Mouse (Mus musculus) liver, embryonic 14.5 days (tissue): ENCODE measurements around the gene Eef1e1. TPM values are rescaled to one million over a fixed set of nuclear protein-coding genes. Genes with fewer than 3 reads are reported as not detected.

Experiments used
- ATAC-seq: fragments of 200-750 bp; cut with Nextera tagmentation; 2 replicates; pipeline ENCODE4 v1.8.0; 2017; ENCODE audit warnings: moderate number of reproducible peaks, mild to moderate bottlenecking, moderate library complexity; ENCODE audit not compliant: insufficient read depth
- DNase-seq, 3 experiments: peaks; one replicate each; pipeline ENCODE4 v3.0.0-alpha.2; 2012 to 2013; ENCODE audit warnings: low read depth in 3 of 3, low spot score in 3 of 3
- H3K27ac ChIP-seq: fragments of 300-500 bp; sonication (generic); 2 replicates; pipeline ENCODE4 v1.5.1; 2014; ENCODE audit warnings: moderate library complexity, mild to moderate bottlenecking, control low read depth, inconsistent platforms
- H3K27me3 ChIP-seq: fragments of 300-500 bp; sonication (generic); 2 replicates; pipeline ENCODE4 v1.6.1; 2014; ENCODE audit warnings: mild to moderate bottlenecking, low read length, moderate library complexity; ENCODE audit not compliant: control insufficient read depth, insufficient read depth
- H3K36me3 ChIP-seq: fragments of 300-500 bp; sonication (generic); replicated peaks from 2 replicates; pipeline ENCODE4 v1.6.1; 2014; ENCODE audit warnings: low read depth; ENCODE audit not compliant: control insufficient read depth, insufficient read depth
- H3K4me1 ChIP-seq, 2 experiments: fragments of 200-500 bp in 1 of 2; fragments of 300-500 bp in 1 of 2; sonication (generic) in 1 of 2; replicated peaks; 2 replicates each; pipeline ENCODE4 v1.6.1; 2012 to 2014; ENCODE audit warnings: antibody characterized with exemption in 1 of 2, inconsistent platforms in 1 of 2, low read length in 1 of 2; ENCODE audit not compliant: control insufficient read depth in 2 of 2, insufficient read depth in 2 of 2
- H3K4me2 ChIP-seq: fragments of 300-500 bp; sonication (generic); 2 replicates; pipeline ENCODE4 v1.6.1; 2014; ENCODE audit warnings: low read depth, mild to moderate bottlenecking, control low read depth, moderate library complexity
- H3K4me3 ChIP-seq, 2 experiments: fragments of 200-500 bp in 1 of 2; fragments of 300-500 bp in 1 of 2; sonication (generic) in 1 of 2; 2 replicates each; pipeline ENCODE4 v1.5.1; 2012 to 2014; ENCODE audit warnings: low read depth in 2 of 2, low read length in 2 of 2, mild to moderate bottlenecking in 2 of 2, control low read depth in 1 of 2, inconsistent platforms in 1 of 2, moderate library complexity in 1 of 2; ENCODE audit not compliant: insufficient read depth in 1 of 2
- H3K9ac ChIP-seq: fragments of 300-500 bp; sonication (generic); replicated peaks from 2 replicates; pipeline ENCODE4 v1.6.1; 2014; ENCODE audit warnings: mild to moderate bottlenecking, control low read depth, moderate library complexity
- H3K9me3 ChIP-seq: fragments of 300-500 bp; sonication (generic); 2 replicates; pipeline ENCODE4 v1.6.1; 2016; ENCODE audit warnings: low read length, mixed read lengths; ENCODE audit not compliant: control insufficient read depth
- CTCF ChIP-seq: IDR thresholded peaks from 2 replicates; pipeline ENCODE4 v1.5.1; 2016; ENCODE audit warnings: antibody characterized with exemption, low read depth, control low read depth
- EP300 ChIP-seq: IDR thresholded peaks from 2 replicates; pipeline ENCODE4 v1.6.1; 2016; ENCODE audit warnings: antibody characterized with exemption, low read depth
- WGBS: fragments of 180-500 bp; shearing (Covaris S2); extraction: QIAGEN DNeasy Blood & Tissue Kit; methylation state at CpG from one replicate; pipeline ENCODE4 v1.1.7; 2014; ENCODE audit not compliant: insufficient replicate concordance; 5-methylcytosine and 5-hydroxymethylcytosine counted together
- polyA plus RNA-seq, 2 experiments: library from polyadenylated mRNA; depleted of rRNA in 1 of 2; stranded (reverse) in 1 of 2; unstranded in 1 of 2; fragments of >200 nt; fragmentation: Nextera tagmentation in 1 of 2; extraction: Ambion mirVana in 1 of 2; gene quantifications; 2 replicates each; pipeline versions ENCODE4 v1.2.1 to v1.2.3; 2012 to 2014

The Eef1e1 gene
- polyA plus RNA-seq, 2 experiments, result 20.3 to 51.8 TPM

DNA sequence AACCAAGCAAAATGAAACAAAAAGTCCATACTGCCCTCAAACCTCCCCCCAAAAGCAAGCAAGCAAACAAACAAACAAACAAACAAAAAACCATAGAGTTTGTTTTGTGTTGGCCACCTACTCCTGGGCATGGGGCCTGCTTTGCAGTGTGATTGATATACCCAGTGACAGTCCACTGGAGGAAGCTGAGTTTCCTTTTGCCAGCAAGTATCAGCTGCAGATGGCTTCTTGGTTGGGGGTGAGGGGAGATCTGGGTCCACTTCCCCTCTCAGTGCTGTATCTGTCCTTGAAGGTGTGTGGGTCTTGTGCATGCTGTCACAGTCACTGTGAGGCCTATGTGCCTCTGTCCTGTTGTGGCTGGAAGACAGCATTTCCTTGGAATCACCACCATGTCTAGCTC is 11.2 kb upstream of the Eef1e1 start:
- peaks cover 0 to 10% of the 10 kb centered on the region in 2 experiments; a peak in 3 of 4 replicates for H3K4me1 ChIP-seq
- ATAC-seq, result no peak
- H3K9me3 ChIP-seq, result no peaks in the 10 kb centered on the region
- no peak overlapping the region for H3K9ac ChIP-seq
- H3K27me3 ChIP-seq, result no peaks in the 10 kb centered on the region
- no peak overlapping the region for H3K4me2 ChIP-seq
- H3K4me3 ChIP-seq, result no peak overlapping the region
- TF ChIP-seq EP300, result no peak
- TF ChIP-seq CTCF, result no peak
- H3K36me3 ChIP-seq, result no peaks in the 10 kb centered on the region
- H3K27ac ChIP-seq, result no peak overlapping the region
- no peak for DNase-seq

- 8% methylated on average over 2 of the region's 2 CpGs for WGBS
- no peak overlapping the region for H3K27ac ChIP-seq
- TF ChIP-seq CTCF (peak; percentile 95), EP300 (no peak)
- H3K9ac ChIP-seq, result no peak overlapping the region
- H3K36me3 ChIP-seq, result no peaks in the 10 kb centered on the region
- no peak for ATAC-seq
- no peak overlapping the region for H3K4me3 ChIP-seq
- H3K9me3 ChIP-seq, result no peaks in the 10 kb centered on the region
- DNase-seq, result peak; percentile 49 to 57 (median 49)
- peaks cover 9 to 19% of the 10 kb centered on the region in 2 experiments for H3K4me1 ChIP-seq
- H3K4me2 ChIP-seq, result no peak overlapping the region
- no peaks in the 10 kb centered on the region for H3K27me3 ChIP-seq
These were observed 9.7 kb upstream of the Eef1e1 start for GRCm38 (mm10) chr13:38668514-38668913.

- ATAC-seq (peak; percentile 94), DNase-seq (peak; percentile 55 to 69 (median 67))
- Histone ChIP-seq H3K4me3 (no peak overlapping the region), H3K9me3 (no peaks in the 10 kb centered on the region; the same call in 1 of the 2 replicates), H3K4me2 (peak overlapping the region; percentile 52), H3K27ac (peak overlapping the region; percentile 76), H3K27me3 (no peaks in the 10 kb centered on the region), H3K4me1 (peaks cover 10 to 24% of the 10 kb centered on the region in 2 experiments), H3K9ac (peak overlapping the region; percentile 38), H3K36me3 (no peaks in the 10 kb centered on the region)
- WGBS, result 19% methylated on average over 1 of the region's 1 CpGs
- TF ChIP-seq CTCF, result no peak
- TF ChIP-seq EP300, result peak; percentile 91
These were observed 5.9 kb upstream of the Eef1e1 start for GRCm38 (mm10) chr13:38664753-38665152.

DNA sequence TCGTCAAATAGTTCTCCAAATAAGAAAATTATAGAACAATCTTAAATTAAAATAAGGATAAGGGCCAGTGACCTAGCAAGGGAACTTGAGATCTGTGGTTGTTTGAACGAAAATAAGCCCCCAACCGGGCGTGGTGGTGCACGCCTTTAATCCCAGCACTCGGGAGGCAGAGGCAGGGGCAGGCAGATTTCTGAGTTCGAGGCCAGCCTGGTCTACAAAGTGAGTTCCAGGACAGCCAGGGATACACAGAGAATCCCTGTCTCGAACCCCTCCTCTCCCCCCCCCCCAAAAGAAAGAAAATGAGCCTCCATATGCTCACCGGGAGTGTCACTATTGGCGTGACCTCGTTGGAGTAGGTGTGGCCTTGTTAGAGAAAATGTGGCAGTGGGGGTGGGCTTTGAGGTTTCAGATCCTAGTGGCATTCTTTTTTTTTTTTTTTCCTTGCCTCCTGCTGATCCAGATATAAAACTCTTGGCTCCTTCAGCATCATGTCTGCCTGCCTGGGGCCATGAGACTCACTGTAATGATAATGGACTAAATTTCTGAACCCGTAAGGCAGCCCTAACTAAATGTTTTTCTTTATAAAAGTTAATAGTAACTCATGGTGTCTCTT is 772 bp upstream of the Eef1e1 start:
- Histone ChIP-seq H3K9ac (no peak overlapping the region), H3K9me3 (no peaks in the 10 kb centered on the region; the same call in 1 of the 2 replicates), H3K36me3 (peaks cover 15% of the 10 kb centered on the region), H3K27me3 (no peaks in the 10 kb centered on the region), H3K27ac (no peak overlapping the region), H3K4me3 (peak overlapping the region in 1 of 2 experiments; percentile 78; a peak in 1 of 4 replicates), H3K4me1 (peaks cover 22 to 27% of the 10 kb centered on the region in 2 experiments), H3K4me2 (peak overlapping the region; percentile 64)
- TF ChIP-seq CTCF (no peak), EP300 (no peak)
- WGBS, result 53% methylated on average over 12 of the region's 12 CpGs
- ATAC-seq (no peak), DNase-seq (no peak)

GRCm38 (mm10) chr13:38657865-38658264 is 993 bp downstream of the Eef1e1 start:
- H3K4me3 ChIP-seq, result peak overlapping the region; percentile 78 to 87
- 9% methylated on average over 4 of the region's 4 CpGs for WGBS

More at GRCm38 (mm10) chr13:38657865-38658264, 993 bp downstream of the Eef1e1 start:
- ATAC-seq, result no peak
- H3K27ac ChIP-seq, result no peak overlapping the region
- H3K9me3 ChIP-seq, result no peaks in the 10 kb centered on the region; the same call in 1 of the 2 replicates
- H3K4me1 ChIP-seq, result peaks cover 14 to 21% of the 10 kb centered on the region in 2 experiments
- no peak for TF ChIP-seq CTCF
- no peak for TF ChIP-seq EP300
- H3K27me3 ChIP-seq, result no peaks in the 10 kb centered on the region
- peaks cover 30% of the 10 kb centered on the region for H3K36me3 ChIP-seq
- peak overlapping the region; percentile 69 for H3K9ac ChIP-seq
- H3K4me2 ChIP-seq, result peak overlapping the region; percentile 64
- no peak for DNase-seq
